Mouse (Mus musculus): ENCODE data around the gene Zdhhc1. TPM values are rescaled to one million over a fixed set of nuclear protein-coding genes. Genes with fewer than 3 reads are reported as not detected.

The Zdhhc1 gene
- polyA plus RNA-seq, 1 experiment from 2014 or later: 68.3 TPM

DNA sequence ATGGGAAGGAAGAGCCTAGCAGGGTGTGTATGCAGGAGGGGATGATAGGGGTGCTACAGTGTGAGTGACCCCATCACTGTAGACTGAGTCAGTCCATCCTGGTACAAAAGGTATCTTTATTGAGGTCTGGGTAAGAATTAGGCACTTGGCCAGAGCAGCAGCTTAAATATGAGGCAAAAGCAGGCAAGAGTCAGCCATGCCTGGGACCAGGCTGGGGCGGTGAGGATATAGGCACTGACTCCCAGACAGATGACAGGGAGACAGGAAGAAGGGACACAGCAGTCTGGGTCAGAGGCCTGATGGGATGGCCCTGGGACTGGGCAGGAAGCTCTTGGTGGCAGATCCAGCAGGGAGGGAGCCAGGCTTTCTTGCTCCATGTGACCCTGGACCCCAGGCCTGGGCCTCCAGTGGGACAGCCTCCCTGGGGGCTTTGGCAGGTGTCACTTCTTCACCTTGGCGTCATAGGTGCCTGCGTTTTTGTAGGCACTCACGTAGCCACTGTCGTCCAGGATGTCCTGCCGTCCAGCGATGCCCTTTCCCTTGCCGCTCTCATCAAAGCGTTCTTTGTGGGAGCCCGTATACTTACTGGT, 29.2 kb downstream of the Zdhhc1 start:
- ChIA-PET CTCF (interaction anchor here (1.2 kb wide), 1 partner anchor 12 kb away, joined by 3 read pairs; no protein-coding TSS in a partner anchor), POLR2A (no interaction called here)
- DNase-seq (ENCODE audit: low read depth, low spot score) (no peak), ATAC-seq (no peak)
- in situ Hi-C loops (cut with MboI; ENCODE audit: low pct_unique_long_range_greater_than_20kb): no loop called here
- no peaks in the 10 kb centered on the region for H3K27me3 ChIP-seq
- TF ChIP-seq CTCF (IDR thresholded peaks at IDR 0.05): no peak

DNA sequence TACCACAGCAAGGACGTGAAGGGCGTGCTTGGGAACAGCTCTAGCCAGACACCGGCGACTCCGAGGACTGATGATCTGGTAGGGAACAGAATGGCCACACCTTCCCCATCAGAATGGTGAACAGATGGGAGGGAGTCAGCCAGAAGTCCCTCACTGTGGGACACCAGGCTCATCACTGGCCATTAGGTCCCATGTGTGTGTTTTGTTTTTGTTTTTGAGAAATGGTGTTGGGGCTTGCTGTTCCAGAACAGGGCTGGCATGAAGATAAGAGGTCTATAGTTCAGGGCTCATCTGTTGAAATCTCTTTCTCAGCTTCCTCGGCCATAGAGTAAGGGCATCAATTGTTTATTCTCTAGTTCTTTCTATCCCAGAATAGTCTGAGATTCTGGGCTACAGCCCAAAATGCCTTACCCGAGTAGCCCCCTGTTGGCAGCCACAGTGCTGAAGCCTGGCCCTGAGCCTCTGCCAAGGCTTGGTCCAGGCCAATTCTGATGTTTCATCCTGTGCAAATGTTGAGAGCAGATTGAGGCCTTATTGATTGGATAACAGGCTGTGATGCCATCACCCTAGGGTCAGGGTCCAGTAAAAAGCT, 29.9 kb downstream of the Zdhhc1 start:
- ATAC-seq (no peak), DNase-seq (ENCODE audit: low read depth, low spot score) (no peak)
- POLR2A ChIA-PET: interaction anchor here (0.9 kb wide), 1 partner anchor 14 kb away, joined by 4 read pairs; no protein-coding TSS in a partner anchor
- CTCF ChIA-PET: interaction anchor here (1.2 kb wide), 1 partner anchor 13 kb away, joined by 3 read pairs; no protein-coding TSS in a partner anchor
- in situ Hi-C loops (cut with MboI; ENCODE audit: low pct_unique_long_range_greater_than_20kb): no loop called here
- no peak for TF ChIP-seq CTCF (IDR thresholded peaks at IDR 0.05)
- no peaks in the 10 kb centered on the region for H3K27me3 ChIP-seq

DNA sequence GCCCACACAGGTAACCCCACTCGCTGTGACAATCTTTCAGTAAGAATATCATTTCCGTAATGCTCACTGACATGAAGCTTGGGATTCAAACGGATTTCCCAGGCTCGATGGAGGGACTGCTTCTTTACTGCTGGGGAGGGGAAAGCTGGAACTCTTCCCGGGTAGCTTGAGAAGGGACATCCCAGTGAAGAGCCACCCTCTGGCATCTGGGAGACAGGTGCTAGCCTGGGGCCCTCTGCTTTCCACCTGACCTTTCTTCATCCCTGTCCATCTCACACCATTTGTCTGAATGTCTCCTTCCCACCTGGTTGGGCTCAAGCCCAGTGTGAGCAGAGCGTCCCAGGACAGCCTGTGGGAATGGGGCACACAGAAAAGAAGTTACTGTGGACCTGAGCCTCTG, 30.5 kb downstream of the Zdhhc1 start:
- in situ Hi-C loops (cut with MboI; ENCODE audit: low pct_unique_long_range_greater_than_20kb): no loop called here
- ChIA-PET POLR2A (interaction anchor here (0.9 kb wide), 1 partner anchor 15 kb away, joined by 4 read pairs; no protein-coding TSS in a partner anchor), CTCF (interaction anchor here (0.9 to 1.2 kb wide), 2 partner anchors 9 to 14 kb away, joined by 3 to 5 read pairs; no protein-coding TSS in a partner anchor)
- DNase-seq (ENCODE audit: low read depth, low spot score) (no peak), ATAC-seq (no peak)
- no peaks in the 10 kb centered on the region for H3K27me3 ChIP-seq
- no peak for TF ChIP-seq CTCF (IDR thresholded peaks at IDR 0.05)

DNA sequence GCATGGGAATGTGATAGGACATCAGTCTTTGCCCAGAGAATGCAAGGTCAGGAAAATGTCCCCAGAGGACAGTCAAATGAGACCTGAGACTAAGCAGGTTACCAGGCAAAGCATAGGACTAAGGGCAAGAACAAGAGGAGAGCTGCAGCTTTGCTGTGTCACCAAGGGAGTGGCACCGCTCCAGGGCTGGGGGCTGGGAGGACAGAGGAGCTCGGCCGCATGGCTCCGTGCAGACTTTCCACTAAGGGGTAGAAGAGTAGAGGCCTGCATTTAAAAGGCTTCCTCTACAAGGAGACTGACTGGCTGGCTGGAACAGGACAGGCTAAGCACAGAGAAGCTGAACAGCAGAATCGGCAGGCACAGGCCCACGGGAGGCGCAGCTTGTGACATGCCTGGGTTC, 32.1 kb downstream of the Zdhhc1 start:
- ChIA-PET CTCF (interaction anchor here (0.8 to 1.3 kb wide), 4 partner anchors 8 to 13 kb away, joined by 3 to 4 read pairs (median 3); no protein-coding TSS in a partner anchor), POLR2A (no interaction called here)
- DNase-seq (ENCODE audit: low read depth, low spot score) (no peak), ATAC-seq (no peak)
- in situ Hi-C loops (cut with MboI; ENCODE audit: low pct_unique_long_range_greater_than_20kb): no loop called here
- TF ChIP-seq CTCF (IDR thresholded peaks at IDR 0.05): no peak
- no peaks in the 10 kb centered on the region for H3K27me3 ChIP-seq

DNA sequence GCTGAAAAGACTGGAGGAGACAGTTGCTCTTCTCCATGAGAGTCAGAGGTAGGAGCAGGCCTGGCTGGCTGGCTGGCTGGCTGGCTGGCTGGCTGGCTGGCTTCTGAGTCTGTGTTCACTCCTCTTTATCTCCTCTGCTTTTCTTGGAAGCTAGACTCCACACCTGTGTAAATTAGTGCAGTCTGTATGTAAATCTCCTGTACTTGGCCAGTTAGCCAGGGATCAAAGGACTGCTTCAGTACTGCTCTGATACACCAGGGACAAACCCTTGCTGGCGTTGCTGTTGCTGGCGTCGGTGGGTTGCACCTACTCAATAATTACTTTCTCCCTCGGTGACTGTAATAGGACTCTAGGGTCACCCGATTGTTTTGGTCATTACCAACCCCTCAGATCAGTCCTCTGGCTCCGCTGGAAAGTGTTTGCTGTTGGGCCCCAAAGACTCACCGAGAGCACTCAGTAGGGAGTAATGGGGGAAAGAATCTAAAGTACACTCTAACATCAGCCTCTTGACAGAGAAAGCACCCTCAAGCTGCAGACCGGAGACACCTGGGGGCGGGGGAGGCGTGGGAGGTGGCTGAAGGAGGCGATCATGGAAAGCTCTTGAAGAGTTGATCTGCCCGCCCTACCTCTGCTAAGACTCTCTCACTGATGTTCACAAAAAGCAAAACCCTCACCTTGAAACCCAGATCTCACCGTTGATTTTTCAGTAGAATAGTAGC, 35.5 kb downstream of the Zdhhc1 start:
- DNase-seq (ENCODE audit: low read depth, low spot score) (no peak), ATAC-seq (no peak)
- TF ChIP-seq CTCF (IDR thresholded peaks at IDR 0.05): no peak
- ChIA-PET CTCF (no interaction called here), POLR2A (no interaction called here)
- peaks cover 3% of the 10 kb centered on the region for H3K27me3 ChIP-seq
- in situ Hi-C loops (cut with MboI; ENCODE audit: low pct_unique_long_range_greater_than_20kb): no loop called here

DNA sequence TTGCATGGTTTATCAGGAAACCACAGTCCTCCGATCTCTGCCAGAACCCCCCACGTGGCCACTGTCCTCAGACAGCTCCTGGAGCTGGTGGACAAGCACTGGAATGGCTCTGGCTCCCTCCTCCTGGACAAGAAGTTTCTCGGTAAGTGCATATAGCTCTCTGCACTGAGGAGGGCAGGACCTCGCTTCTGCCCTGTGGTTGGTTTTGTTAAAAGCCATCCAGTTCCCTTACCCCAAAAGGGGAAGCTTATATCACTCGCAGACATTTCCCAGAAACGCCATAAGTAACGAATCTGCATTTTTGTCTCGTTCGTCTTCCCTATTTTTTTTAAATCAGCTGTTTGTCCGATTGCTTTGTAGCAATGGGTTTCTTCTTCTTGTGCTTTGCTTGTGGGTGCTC, 41.5 kb downstream of the Zdhhc1 start:
- DNase-seq (ENCODE audit: low read depth, low spot score): no peak
- in situ Hi-C loops (cut with MboI; ENCODE audit: low pct_unique_long_range_greater_than_20kb): no loop called here
- POLR2A ChIA-PET: no interaction called here
- CTCF ChIA-PET: interaction anchor here (1.1 to 1.8 kb wide), 2 partner anchors 10 to 16 kb away, joined by 3 to 4 read pairs; no protein-coding TSS in a partner anchor
- TF ChIP-seq CTCF (IDR thresholded peaks at IDR 0.05): no peak
- peaks cover 18% of the 10 kb centered on the region for H3K27me3 ChIP-seq
- ATAC-seq: no peak

DNA sequence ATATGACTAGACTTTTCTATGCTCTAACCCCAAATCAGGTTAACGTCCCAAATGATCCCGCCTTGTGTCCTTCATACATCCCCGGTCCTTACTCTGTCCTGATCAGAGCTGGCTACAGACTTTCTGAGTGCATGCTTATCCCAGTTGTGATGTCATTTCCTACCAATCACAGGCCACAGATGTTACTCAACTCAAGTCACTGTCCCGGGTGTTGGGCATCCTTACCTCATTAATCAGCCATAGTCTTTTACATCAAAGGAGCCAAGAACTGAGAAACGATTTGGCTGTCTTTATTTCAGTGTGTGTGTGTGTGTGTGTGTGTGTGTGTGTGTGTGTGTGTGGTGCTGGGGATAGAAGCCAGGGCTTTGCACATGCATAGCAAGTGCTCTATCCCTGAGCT, 42.6 kb downstream of the Zdhhc1 start:
- CTCF ChIA-PET: interaction anchor here (1.4 kb wide), 1 partner anchor 11 kb away, joined by 4 read pairs; no protein-coding TSS in a partner anchor
- in situ Hi-C loops (cut with MboI; ENCODE audit: low pct_unique_long_range_greater_than_20kb): no loop called here
- ATAC-seq (no peak), DNase-seq (ENCODE audit: low read depth, low spot score) (no peak)
- no peak for TF ChIP-seq CTCF (IDR thresholded peaks at IDR 0.05)
- peaks cover 26% of the 10 kb centered on the region for H3K27me3 ChIP-seq
- POLR2A ChIA-PET: no interaction called here

DNA sequence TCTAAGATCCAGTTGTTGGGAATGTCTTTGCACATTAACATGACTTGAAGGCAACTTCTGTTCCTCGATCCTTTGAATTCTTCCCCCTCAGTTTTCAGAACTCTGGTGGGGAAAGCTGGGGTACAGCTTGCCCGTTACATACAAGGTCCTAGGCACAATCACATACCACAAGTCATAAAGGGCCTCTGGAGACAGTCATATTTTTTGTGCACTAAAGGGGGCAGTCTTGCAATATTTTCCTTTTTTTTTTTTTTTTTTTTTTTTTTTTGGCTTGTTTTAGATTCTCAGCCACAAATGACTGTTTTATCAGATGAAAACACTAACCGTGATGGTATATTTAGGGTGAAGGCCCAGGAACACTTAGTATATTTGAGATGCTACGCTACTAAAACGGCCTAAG, 43.4 kb downstream of the Zdhhc1 start:
- H3K27me3 ChIP-seq: peaks cover 31% of the 10 kb centered on the region
- ChIA-PET POLR2A (no interaction called here), CTCF (interaction anchor here (1.2 to 1.4 kb wide), 2 partner anchors 12 to 24 kb away, joined by 3 to 4 read pairs; no protein-coding TSS in a partner anchor)
- TF ChIP-seq CTCF (IDR thresholded peaks at IDR 0.05): peak; percentile 30
- in situ Hi-C loops (cut with MboI; ENCODE audit: low pct_unique_long_range_greater_than_20kb): no loop called here
- DNase-seq (ENCODE audit: low read depth, low spot score) (no peak), ATAC-seq (no peak)

DNA sequence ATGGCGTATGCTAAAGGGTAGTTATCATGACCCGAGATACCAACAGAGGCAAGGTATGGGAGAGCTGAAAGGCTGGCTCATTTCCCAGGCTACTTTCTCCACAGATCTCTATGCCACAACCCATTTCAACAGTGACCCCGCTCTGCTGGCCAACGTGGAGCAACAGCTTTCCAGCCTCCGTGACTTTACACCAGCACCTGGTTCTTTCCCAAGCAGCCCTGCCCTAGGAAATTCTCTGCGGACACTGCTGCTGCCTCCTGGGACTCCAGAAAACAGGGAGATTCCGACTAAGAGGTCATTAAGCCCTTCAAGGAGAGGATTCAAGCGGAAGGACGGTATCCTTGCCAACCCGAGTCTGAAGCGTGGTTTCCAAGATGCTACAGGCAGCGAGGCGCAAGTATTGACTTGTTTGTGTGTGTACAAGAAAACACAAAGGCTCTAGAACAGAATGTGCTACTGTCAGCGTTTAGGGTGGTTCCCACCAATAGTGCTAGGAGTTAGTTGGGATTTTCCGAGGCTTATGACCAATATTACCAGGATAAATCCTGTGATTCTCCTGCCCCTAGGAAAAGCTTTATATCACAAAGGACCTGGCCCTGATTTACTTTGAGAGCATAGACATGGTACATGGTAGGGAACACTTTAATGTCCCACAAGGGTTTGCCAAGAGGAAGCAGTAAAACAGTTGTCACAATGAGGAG, 44.6 kb downstream of the Zdhhc1 start:
- POLR2A ChIA-PET: interaction anchor here (0.6 to 0.8 kb wide), 2 partner anchors 17 to 29 kb away, joined by 3 read pairs; no protein-coding TSS in a partner anchor
- no peak for TF ChIP-seq CTCF (IDR thresholded peaks at IDR 0.05)
- peaks cover 41% of the 10 kb centered on the region for H3K27me3 ChIP-seq
- CTCF ChIA-PET: no interaction called here
- in situ Hi-C loops (cut with MboI; ENCODE audit: low pct_unique_long_range_greater_than_20kb): no loop called here
- DNase-seq (ENCODE audit: low read depth, low spot score) (no peak), ATAC-seq (no peak)

DNA sequence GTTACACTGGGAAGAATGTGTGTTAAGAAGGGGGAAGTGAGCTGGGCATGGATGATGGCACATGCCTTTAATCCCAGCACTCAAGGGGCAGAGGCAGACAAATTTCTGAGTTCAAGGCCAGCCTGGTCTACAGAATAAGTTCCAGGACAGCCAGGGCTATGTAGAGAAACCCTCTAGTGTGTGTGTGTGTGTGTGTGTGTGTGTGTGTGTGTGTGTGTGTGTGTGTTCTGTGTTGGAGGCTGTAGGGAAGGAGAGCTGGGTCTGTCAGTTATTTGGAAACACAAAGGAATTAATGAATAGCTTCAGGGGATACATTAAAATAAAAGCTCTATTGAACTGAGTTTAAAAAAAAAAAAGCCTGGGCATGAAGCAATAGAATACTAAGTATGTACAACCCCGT, 45.7 kb downstream of the Zdhhc1 start:
- H3K27me3 ChIP-seq: peaks cover 45% of the 10 kb centered on the region
- ChIA-PET POLR2A (interaction anchor here (0.8 kb wide), 1 partner anchor 18 kb away, joined by 3 read pairs; no protein-coding TSS in a partner anchor), CTCF (no interaction called here)
- no peak for ATAC-seq
- in situ Hi-C loops (cut with MboI; ENCODE audit: low pct_unique_long_range_greater_than_20kb): no loop called here
- TF ChIP-seq CTCF (IDR thresholded peaks at IDR 0.05): no peak
- DNase-seq (ENCODE audit: low read depth, low spot score): no peak

Measured in Patski (cell line).